Mouse (Mus musculus) ES-Bruce4 (cell line): ENCODE results near the gene Sdf4.

Source experiments
- CTCF ChIP-seq: IDR thresholded peaks from one replicate; pipeline ENCODE4 v1.8.1; 2011; ENCODE audit warnings: low read depth, low read length
- EP300 ChIP-seq: IDR thresholded peaks from 2 replicates; pipeline ENCODE4 v1.6.1; 2011; ENCODE audit warnings: low read depth, low read length; ENCODE audit not compliant: insufficient read depth

DNA sequence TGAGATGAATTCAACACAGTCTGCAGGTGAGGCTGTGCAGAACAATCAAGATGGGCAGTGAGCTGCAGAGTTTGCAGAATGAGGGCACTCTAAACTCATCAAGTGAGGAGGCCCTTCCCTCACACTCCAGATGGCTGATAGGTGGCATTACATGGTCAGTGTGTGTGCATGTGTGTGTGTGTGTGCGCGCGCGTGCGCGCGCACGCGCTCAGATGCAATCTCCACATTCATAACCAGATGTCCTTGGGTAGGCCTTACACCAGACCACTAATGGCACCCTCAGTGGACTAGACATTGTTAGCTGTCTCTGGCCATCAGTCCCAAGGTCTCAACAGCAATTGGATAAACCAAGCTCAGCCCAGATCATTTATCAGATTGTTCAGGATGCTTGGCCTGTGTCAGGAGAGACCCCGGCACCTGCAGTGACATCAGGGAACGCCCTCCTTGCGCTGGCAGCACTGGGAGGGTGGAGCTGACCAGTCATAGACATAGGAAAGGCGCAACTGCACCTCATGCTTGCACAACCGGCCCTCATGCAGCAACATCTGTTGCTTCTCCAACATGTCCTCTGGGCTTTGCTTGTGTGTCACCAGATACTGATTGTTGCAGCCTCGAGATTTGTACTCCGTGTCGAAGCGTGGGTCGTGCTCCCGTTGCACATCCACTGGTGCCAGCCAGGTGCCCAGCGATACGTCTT lies 1.3 kb upstream of the Sdf4 start:
- TF ChIP-seq CTCF, result no peak
- no peak for TF ChIP-seq EP300
